Mouse (Mus musculus): ENCODE measurements around the gene Fbxo40. TPM values are rescaled to one million over a fixed set of nuclear protein-coding genes. Genes with fewer than 3 reads are reported as not detected.

Gene Fbxo40
- polyA plus RNA-seq (2014; fragmentation: Nextera tagmentation; extraction: Ambion mirVana): 0.04 TPM in 1 of 2 replicates, not detected in the other

- Histone ChIP-seq H3K9ac (ENCODE audit: low read depth, low read length) (no peak within 1 kb of the TSS), H3K4me1 (replicated peaks; ENCODE audit: control insufficient read depth, insufficient read depth, low read length) (no peaks in the 10 kb centered on the region), H3K4me3 (ENCODE audit: low read depth, low read length) (no peak within 1 kb of the TSS), H3K9me3 (ENCODE audit: control insufficient read depth, low read length) (no peaks in the 10 kb centered on the region), H3K27ac (ENCODE audit: low read depth, low read length) (no peak within 1 kb of the TSS), H3K36me3 (ENCODE audit: control insufficient read depth, insufficient read depth, low read length) (no peaks in the 10 kb centered on the region), H3K27me3 (replicated peaks; ENCODE audit: control insufficient read depth, insufficient read depth, low read length) (no peaks in the 10 kb centered on the region), H3K4me2 (no peak within 1 kb of the TSS)
- ATAC-seq (replicated peaks; ENCODE audit: low FRiP score) (no peak), DNase-seq (ENCODE audit: low spot score) (no peak)
- 68% methylated on average over 18 of the region's 18 CpGs for WGBS
These were observed at the start of gene Fbxo40 for GRCm38 (mm10) chr16:36989999-36990625. Fbxo40 (minus strand) TSS chr16:36990467.

GRCm38 (mm10) chr16:37034751-37035150 is 44.5 kb upstream of the Fbxo40 start:
- DNase-seq (ENCODE audit: low spot score) (no peak), ATAC-seq (replicated peaks; ENCODE audit: low FRiP score) (no peak)
- Histone ChIP-seq H3K4me1 (replicated peaks; ENCODE audit: control insufficient read depth, insufficient read depth, low read length) (no peaks in the 10 kb centered on the region), H3K27ac (ENCODE audit: low read depth, low read length) (no peak overlapping the region), H3K9me3 (ENCODE audit: control insufficient read depth, low read length) (no peaks in the 10 kb centered on the region), H3K27me3 (replicated peaks; ENCODE audit: control insufficient read depth, insufficient read depth, low read length) (no peaks in the 10 kb centered on the region), H3K4me3 (ENCODE audit: low read depth, low read length) (no peak overlapping the region), H3K4me2 (no peak overlapping the region), H3K9ac (ENCODE audit: low read depth, low read length) (no peak overlapping the region), H3K36me3 (ENCODE audit: control insufficient read depth, insufficient read depth, low read length) (peaks cover 13% of the 10 kb centered on the region)
- WGBS: 95% methylated on average over 8 of the region's 8 CpGs

- H3K27me3 ChIP-seq (replicated peaks; ENCODE audit: control insufficient read depth, insufficient read depth, low read length): no peaks in the 10 kb centered on the region
- no peak overlapping the region for H3K9ac ChIP-seq (ENCODE audit: low read depth, low read length)
- H3K36me3 ChIP-seq (ENCODE audit: control insufficient read depth, insufficient read depth, low read length): peaks cover 13% of the 10 kb centered on the region
- no peak overlapping the region for H3K27ac ChIP-seq (ENCODE audit: low read depth, low read length)
- no peak overlapping the region for H3K4me3 ChIP-seq (ENCODE audit: low read depth, low read length)
- 64% methylated on average over 3 of the region's 3 CpGs for WGBS
- DNase-seq (ENCODE audit: low spot score) (no peak), ATAC-seq (replicated peaks; ENCODE audit: low FRiP score) (no peak)
- no peaks in the 10 kb centered on the region for H3K4me1 ChIP-seq (replicated peaks; ENCODE audit: control insufficient read depth, insufficient read depth, low read length)
- no peak overlapping the region for H3K4me2 ChIP-seq
- H3K9me3 ChIP-seq (ENCODE audit: control insufficient read depth, low read length): no peaks in the 10 kb centered on the region
These were observed 41.7 kb upstream of the Fbxo40 start for GRCm38 (mm10) chr16:37031996-37032395.

- peaks cover 2% of the 10 kb centered on the region; the same call in 1 of the 2 replicates for H3K36me3 ChIP-seq (ENCODE audit: control insufficient read depth, insufficient read depth, low read length)
- no peak overlapping the region for H3K4me2 ChIP-seq
- H3K9ac ChIP-seq (ENCODE audit: low read depth, low read length): no peak overlapping the region
- DNase-seq (ENCODE audit: low spot score): no peak
- 77% methylated on average over 3 of the region's 3 CpGs for WGBS
- H3K4me1 ChIP-seq (replicated peaks; ENCODE audit: control insufficient read depth, insufficient read depth, low read length): no peaks in the 10 kb centered on the region
- H3K4me3 ChIP-seq (ENCODE audit: low read depth, low read length): no peak overlapping the region
- H3K9me3 ChIP-seq (ENCODE audit: control insufficient read depth, low read length): no peaks in the 10 kb centered on the region
- no peak overlapping the region for H3K27ac ChIP-seq (ENCODE audit: low read depth, low read length)
- H3K27me3 ChIP-seq (replicated peaks; ENCODE audit: control insufficient read depth, insufficient read depth, low read length): no peaks in the 10 kb centered on the region
- ATAC-seq (replicated peaks; ENCODE audit: low FRiP score): no peak
These were observed 37.3 kb upstream of the Fbxo40 start for GRCm38 (mm10) chr16:37027581-37027980.

GRCm38 (mm10) chr16:37012336-37012735 is 22.1 kb upstream of the Fbxo40 start:
- Histone ChIP-seq H3K9ac (ENCODE audit: low read depth, low read length) (peak overlapping the region; percentile 92), H3K4me1 (replicated peaks; ENCODE audit: control insufficient read depth, insufficient read depth, low read length) (no peaks in the 10 kb centered on the region; the same call in none of the 2 replicates), H3K4me3 (ENCODE audit: low read depth, low read length) (peak overlapping the region; percentile 98), H3K36me3 (ENCODE audit: control insufficient read depth, insufficient read depth, low read length) (peaks cover 9% of the 10 kb centered on the region; the same call in 1 of the 2 replicates), H3K4me2 (peak overlapping the region; percentile 82), H3K9me3 (ENCODE audit: control insufficient read depth, low read length) (no peaks in the 10 kb centered on the region), H3K27me3 (replicated peaks; ENCODE audit: control insufficient read depth, insufficient read depth, low read length) (no peaks in the 10 kb centered on the region), H3K27ac (ENCODE audit: low read depth, low read length) (no peak overlapping the region; the same call in 1 of the 2 replicates)
- WGBS: 27% methylated on average over 5 of the region's 5 CpGs
- DNase-seq (ENCODE audit: low spot score) (no peak), ATAC-seq (replicated peaks; ENCODE audit: low FRiP score) (peak; percentile 32; the same call in 1 of the 2 replicates)

DNA sequence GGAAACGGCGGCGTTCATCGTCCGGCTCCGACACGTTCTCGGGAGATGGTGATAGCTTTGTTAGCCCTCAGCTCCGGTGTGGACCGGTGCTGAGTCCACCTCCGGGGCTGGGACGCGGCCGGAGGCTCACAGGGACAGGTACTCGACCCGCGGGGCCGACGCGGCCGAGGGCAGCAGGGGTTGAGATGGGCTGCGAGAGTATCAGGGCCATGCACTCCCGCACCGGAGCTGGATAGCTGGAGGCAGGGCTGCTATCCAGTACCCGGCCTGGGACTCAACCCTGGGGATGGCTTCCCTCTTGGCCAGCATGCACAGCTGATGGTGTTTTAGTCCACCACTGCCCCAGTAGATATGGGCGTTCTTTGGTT is 21.6 kb upstream of the Fbxo40 start:
- under 1% methylated on average over 26 of the region's 26 CpGs for WGBS
- Histone ChIP-seq H3K9me3 (ENCODE audit: control insufficient read depth, low read length) (no peaks in the 10 kb centered on the region), H3K9ac (ENCODE audit: low read depth, low read length) (peak overlapping the region; percentile 92), H3K4me1 (replicated peaks; ENCODE audit: control insufficient read depth, insufficient read depth, low read length) (no peaks in the 10 kb centered on the region; the same call in none of the 2 replicates), H3K27me3 (replicated peaks; ENCODE audit: control insufficient read depth, insufficient read depth, low read length) (no peaks in the 10 kb centered on the region), H3K4me2 (peak overlapping the region; percentile 82), H3K36me3 (ENCODE audit: control insufficient read depth, insufficient read depth, low read length) (peaks cover 9% of the 10 kb centered on the region; the same call in 1 of the 2 replicates), H3K27ac (ENCODE audit: low read depth, low read length) (peak overlapping the region; percentile 54), H3K4me3 (ENCODE audit: low read depth, low read length) (peak overlapping the region; percentile 98)
- ATAC-seq (replicated peaks; ENCODE audit: low FRiP score) (peak; percentile 72), DNase-seq (ENCODE audit: low spot score) (no peak)

GRCm38 (mm10) chr16:37011061-37011921 is 21.0 kb upstream of the Fbxo40 start, which contains the start of gene Polq:
Polq (plus strand) TSS chr16:37011786.
- WGBS: 6% methylated on average over 30 of the region's 30 CpGs
- Histone ChIP-seq H3K4me2 (peak within 1 kb of the TSS; percentile 82), H3K27ac (ENCODE audit: low read depth, low read length) (peak within 1 kb of the TSS; percentile 54), H3K27me3 (replicated peaks; ENCODE audit: control insufficient read depth, insufficient read depth, low read length) (no peaks in the 10 kb centered on the region), H3K4me1 (replicated peaks; ENCODE audit: control insufficient read depth, insufficient read depth, low read length) (no peaks in the 10 kb centered on the region; the same call in none of the 2 replicates), H3K36me3 (ENCODE audit: control insufficient read depth, insufficient read depth, low read length) (peaks cover 9% of the 10 kb centered on the region; the same call in 1 of the 2 replicates), H3K4me3 (ENCODE audit: low read depth, low read length) (peak within 1 kb of the TSS; percentile 98), H3K9ac (ENCODE audit: low read depth, low read length) (peak within 1 kb of the TSS; percentile 92), H3K9me3 (ENCODE audit: control insufficient read depth, low read length) (no peaks in the 10 kb centered on the region)
- DNase-seq (ENCODE audit: low spot score) (peak; percentile 89), ATAC-seq (replicated peaks; ENCODE audit: low FRiP score) (peak; percentile 96)

DNA sequence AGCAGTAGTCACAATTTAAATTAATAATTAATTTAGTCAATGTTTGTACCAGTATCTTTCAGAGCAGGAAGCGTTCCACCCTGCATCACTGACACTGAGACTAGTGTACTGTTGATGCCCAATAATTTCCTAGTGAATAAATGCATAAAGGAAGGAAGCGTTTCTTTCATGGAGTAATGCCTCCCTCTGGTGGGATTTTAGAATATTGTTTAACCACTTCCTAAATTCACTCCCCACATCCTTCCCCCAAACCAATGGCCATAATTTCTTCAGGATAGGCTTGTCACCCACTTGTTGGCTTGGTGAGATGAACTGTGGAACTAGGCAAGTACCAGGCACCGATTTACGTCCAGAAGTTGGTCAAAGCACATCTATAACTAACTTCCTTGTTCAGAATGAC is 20.1 kb upstream of the Fbxo40 start:
- H3K4me1 ChIP-seq (replicated peaks; ENCODE audit: control insufficient read depth, insufficient read depth, low read length): no peaks in the 10 kb centered on the region; the same call in none of the 2 replicates
- no peak for DNase-seq (ENCODE audit: low spot score)
- 50% methylated on average over 4 of the region's 4 CpGs for WGBS
- H3K27me3 ChIP-seq (replicated peaks; ENCODE audit: control insufficient read depth, insufficient read depth, low read length): no peaks in the 10 kb centered on the region
- H3K27ac ChIP-seq (ENCODE audit: low read depth, low read length): no peak overlapping the region
- H3K9ac ChIP-seq (ENCODE audit: low read depth, low read length): no peak overlapping the region
- H3K4me2 ChIP-seq: peak overlapping the region; percentile 82; the same call in 1 of the 2 replicates
- no peak; the same call in 1 of the 2 replicates for ATAC-seq (replicated peaks; ENCODE audit: low FRiP score)
- no peaks in the 10 kb centered on the region for H3K9me3 ChIP-seq (ENCODE audit: control insufficient read depth, low read length)
- no peak overlapping the region; the same call in 1 of the 2 replicates for H3K4me3 ChIP-seq (ENCODE audit: low read depth, low read length)
- H3K36me3 ChIP-seq (ENCODE audit: control insufficient read depth, insufficient read depth, low read length): peaks cover 9% of the 10 kb centered on the region; the same call in 1 of the 2 replicates
